In genomic region chr14:54191026-54191390, GRCm38 (mm10) we compare ENCODE assay signal across 13 mouse cellular contexts.
A peak's percentile ranks its signal among the peaks of the same experiment; 100 is the strongest.
DNase-seq lines count a peak whose midpoint lies in the region; ATAC-seq and TF ChIP-seq lines count a peak whose summit lies in the region.
"Had no signal": no experiment of that assay in that cellular context is flagged by ENCODE, and none has a peak within 500 bp of the region (broad histone marks: within the 10 kb centered on the region; RNA-seq: fewer than 3 reads in every experiment).

No protein-coding gene starts in this region.

- TF ChIP-seq CTCF in lung, embryonic 14.5 days (IDR thresholded peaks at IDR 0.05; ENCODE audit: low read depth) = no peak

- H3K4me1 ChIP-seq in heart, embryonic 13.5 days = peaks cover 83% of the 10 kb centered on the region
- H3K4me1 ChIP-seq in lung, embryonic 14.5 days (ENCODE audit: insufficient read depth) = peaks cover 13% of the 10 kb centered on the region; the same call in 1 of the 2 replicates
- peaks cover 2% of the 10 kb centered on the region; the same call in 1 of the 2 replicates for H3K4me1 ChIP-seq in brown adipose tissue, adult 24 weeks (ENCODE audit: control insufficient read depth, insufficient read depth, insufficient read length, low read length)

- no peak overlapping the region for H3K4me3 ChIP-seq in heart, embryonic 13.5 days
- H3K4me3 ChIP-seq in lung, embryonic 14.5 days (ENCODE audit: low read depth, low read length) = no peak overlapping the region
- H3K4me3 ChIP-seq in brown adipose tissue, adult 24 weeks (ENCODE audit: insufficient read depth, low read depth, low read length) = no peak overlapping the region

- ATAC-seq in heart, embryonic 13.5 days (ENCODE audit: extremely low read depth, insufficient number of reproducible peaks, low FRiP score, low TSS enrichment) = no peak
- no peak for ATAC-seq in lung, embryonic 14.5 days (ENCODE audit: insufficient read depth)
- ATAC-seq: CD4-positive, CD25-positive, alpha-beta regulatory T cell, adult 4 months had no signal

- 43% methylated on average over 4 of the region's 4 CpGs for WGBS in heart, embryonic 13.5 days
- WGBS in lung, embryonic 14.5 days = 41% methylated on average over 4 of the region's 4 CpGs

- no peak for DNase-seq in heart, adult 18-20 months
- no peak for DNase-seq in lung, embryonic 14.5 days
- no peak for DNase-seq in lung, postnatal 36 days
- DNase-seq in induced T-regulatory cell, adult 2 months (ENCODE audit: low read depth) = peak; percentile 52
- DNase-seq in adrenal gland, postnatal 10 days = no peak
- no peak for DNase-seq in adrenal gland, postnatal 25 days
- DNase-seq: cerebellum, adult 9-10 months; kidney, adult 8-10 months; retina, postnatal 1 day had no signal

- H3K27me3 ChIP-seq in heart, embryonic 13.5 days (replicated peaks) = no peaks in the 10 kb centered on the region
- no peaks in the 10 kb centered on the region for H3K27me3 ChIP-seq in lung, embryonic 14.5 days (ENCODE audit: insufficient read depth, low read length)

- peak overlapping the region; percentile 74 for H3K27ac ChIP-seq in heart, embryonic 13.5 days (replicated peaks)
- peak overlapping the region; percentile 48; the same call in 1 of the 2 replicates for H3K27ac ChIP-seq in lung, embryonic 14.5 days (ENCODE audit: low read depth)
- peak overlapping the region; percentile 52 for H3K27ac ChIP-seq in brown adipose tissue, adult 24 weeks (replicated peaks; ENCODE audit: low read depth, low read length)
- H3K27ac ChIP-seq: liver, embryonic 14.5 days had no signal

- no peaks in the 10 kb centered on the region for H3K36me3 ChIP-seq in heart, embryonic 13.5 days
- no peaks in the 10 kb centered on the region for H3K36me3 ChIP-seq in lung, embryonic 14.5 days (ENCODE audit: insufficient read depth)

- no peaks in the 10 kb centered on the region for H3K9me3 ChIP-seq in heart, embryonic 13.5 days
- no peaks in the 10 kb centered on the region for H3K9me3 ChIP-seq in lung, embryonic 14.5 days (ENCODE audit: low read depth, low read length)

- H3K4me2 ChIP-seq in heart, embryonic 13.5 days = no peak overlapping the region
- no peak overlapping the region for H3K4me2 ChIP-seq in lung, embryonic 14.5 days

- no peak overlapping the region for H3K9ac ChIP-seq in heart, embryonic 13.5 days
- H3K9ac ChIP-seq in lung, embryonic 14.5 days = no peak overlapping the region
- H3K9ac ChIP-seq: liver, embryonic 14.5 days had no signal
